Mouse (Mus musculus) 3134 (cell line): ENCODE measurements around the gene Scamp4.

Experiments used
- DNase-seq: peaks from one replicate; pipeline ENCODE4 v3.0.0-alpha.2; 2011; ENCODE audit warnings: low spot score; ENCODE audit not compliant: insufficient read length; ENCODE audit errors: extremely low read depth

The Scamp4 gene

DNA sequence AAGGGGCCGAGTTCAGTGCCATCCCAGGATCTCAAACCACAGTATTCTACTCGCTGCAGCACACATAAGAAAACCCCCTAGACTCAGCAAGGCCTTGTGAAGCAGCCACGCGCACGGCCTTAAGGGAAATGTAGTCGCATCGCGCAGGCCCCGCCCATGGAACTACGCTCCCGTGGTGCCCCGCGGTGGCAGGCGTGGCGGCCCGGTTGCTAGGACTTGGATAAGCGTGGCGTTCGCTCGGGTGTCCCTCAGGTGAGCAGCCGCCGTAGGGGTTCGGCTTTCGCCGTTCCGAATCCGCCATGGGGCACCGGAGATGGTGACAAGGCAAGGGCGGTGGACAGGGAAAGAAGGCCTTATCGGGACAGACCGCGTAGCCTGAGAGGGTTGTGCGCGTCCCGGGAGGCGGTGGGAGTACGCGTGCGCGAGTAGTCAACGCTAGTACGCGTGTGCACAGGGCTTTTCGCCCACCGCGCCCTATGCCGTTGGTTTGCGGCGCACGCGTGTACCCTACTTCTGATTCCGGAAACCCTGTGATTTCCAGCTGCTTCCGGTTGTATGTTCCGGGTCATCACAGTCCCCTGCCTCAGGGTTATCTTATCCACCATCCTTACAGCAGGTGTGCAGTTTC, at the start of gene Scamp4, which contains the start of gene Adat3:
Gene Scamp4 (plus strand): TSS at position 175 of the 628 bp plus-strand sequence.
Gene Adat3 (plus strand): TSS at position 183 of the 628 bp plus-strand sequence.
- peak; percentile 98 for DNase-seq

DNA sequence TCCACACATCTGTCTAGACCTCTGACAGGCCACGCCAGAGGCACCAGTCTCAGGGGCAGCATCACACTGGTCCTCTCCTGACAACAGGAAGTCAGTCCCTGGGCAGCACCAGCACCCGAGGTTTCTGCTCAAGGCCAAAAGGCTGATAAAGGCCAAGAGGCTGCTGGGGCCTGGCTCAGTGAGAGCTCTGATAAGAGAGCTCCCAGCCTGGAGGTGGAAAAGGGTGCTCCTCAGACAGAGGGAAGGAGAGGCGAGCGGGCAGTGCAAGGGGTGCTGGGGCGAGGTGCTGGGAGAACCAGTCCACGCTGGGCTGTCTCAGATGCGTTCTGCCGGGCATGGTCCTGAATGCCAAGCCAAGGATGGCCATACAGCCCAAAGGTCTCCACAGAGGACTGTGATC, 49.1 kb upstream of the Scamp4 start:
- DNase-seq = no peak

DNA sequence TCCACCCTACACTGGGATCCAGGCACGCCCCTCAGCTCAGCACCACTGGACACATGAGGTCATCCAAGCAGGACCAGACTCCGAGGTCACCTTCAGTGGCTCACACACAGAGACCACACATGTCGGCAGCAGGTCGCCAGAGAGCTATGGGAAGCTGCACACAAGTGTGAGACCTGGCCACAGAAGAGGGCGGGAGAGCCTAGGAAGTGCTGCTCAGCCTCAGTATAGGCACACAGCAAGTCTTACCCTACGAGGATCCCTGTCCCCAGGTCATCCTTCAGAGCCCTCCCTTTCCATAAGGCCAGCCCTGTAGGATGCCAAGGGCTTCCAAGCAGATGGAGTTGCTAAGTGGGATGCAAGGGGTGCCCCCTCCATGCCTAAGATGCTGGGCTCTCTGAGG, 48.7 kb upstream of the Scamp4 start:
- DNase-seq = no peak

DNA sequence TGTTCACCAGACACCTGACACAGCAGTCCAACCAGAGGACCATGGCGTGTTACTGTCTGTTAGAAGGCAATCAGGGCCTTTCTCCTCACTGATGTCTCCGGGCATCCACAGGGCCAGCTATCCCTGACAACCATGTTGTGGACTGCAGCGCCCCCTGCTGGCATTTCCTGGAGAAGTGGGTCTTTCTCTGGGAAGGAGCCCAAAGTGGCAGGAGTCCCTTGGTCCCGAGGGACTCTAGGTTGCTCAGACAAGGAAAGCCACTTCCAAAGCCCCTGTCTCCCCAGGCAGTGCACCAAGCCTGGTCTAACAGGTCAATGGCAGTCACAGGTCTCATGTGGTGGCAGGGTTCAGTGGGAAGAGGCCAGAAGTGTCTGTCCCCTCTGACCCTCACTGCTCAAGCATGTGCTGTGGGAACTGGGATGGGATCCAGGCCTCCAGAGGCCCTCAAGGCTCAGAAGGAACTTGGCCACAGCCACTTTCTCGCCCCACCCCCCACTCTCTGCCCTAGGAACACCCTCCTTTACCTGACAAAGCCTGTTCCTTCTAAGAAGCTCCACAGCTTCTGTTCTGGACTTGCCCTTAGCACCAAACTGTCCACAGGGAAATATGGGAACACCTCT, 45.2 kb upstream of the Scamp4 start:
- DNase-seq = peak; percentile 73

DNA sequence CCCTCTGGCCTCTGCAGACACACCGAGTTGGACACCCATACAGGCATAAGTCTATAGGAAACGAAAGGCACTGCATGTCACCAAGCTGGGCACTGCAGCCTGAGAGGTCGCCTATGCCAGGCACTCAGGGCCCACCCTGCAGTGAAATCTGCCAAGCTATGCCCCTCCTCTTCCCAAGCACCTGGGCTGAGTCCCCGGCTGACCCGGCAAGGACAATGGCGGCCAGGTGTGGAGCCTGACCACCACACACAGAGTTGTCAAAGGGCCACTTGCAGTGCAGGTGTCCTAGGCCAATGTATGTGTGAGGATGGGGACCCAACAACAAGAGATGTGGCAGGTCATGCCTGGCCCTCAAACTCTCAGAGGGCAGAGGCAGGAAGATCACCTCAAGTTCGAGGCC, 43.2 kb upstream of the Scamp4 start:
- DNase-seq = no peak

DNA sequence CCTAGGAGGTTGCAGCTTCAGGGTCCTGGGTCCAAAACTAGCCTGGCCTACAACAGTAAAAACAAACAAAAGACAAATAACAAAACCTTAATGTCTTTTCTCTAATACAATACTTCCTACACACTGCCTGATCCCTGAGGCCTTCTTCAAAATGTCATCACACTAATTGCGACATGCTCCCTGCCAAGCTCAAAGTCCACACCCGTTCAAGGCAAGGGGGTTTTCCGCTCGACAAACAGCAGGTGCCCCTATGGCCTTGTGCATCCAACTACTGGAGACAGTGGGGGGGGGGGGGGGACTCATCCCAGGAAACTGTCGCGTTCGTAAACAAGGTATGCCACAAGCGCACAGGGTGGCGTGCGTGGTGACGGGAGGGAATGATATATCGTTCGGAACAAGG, 42.1 kb upstream of the Scamp4 start:
- no peak for DNase-seq

DNA sequence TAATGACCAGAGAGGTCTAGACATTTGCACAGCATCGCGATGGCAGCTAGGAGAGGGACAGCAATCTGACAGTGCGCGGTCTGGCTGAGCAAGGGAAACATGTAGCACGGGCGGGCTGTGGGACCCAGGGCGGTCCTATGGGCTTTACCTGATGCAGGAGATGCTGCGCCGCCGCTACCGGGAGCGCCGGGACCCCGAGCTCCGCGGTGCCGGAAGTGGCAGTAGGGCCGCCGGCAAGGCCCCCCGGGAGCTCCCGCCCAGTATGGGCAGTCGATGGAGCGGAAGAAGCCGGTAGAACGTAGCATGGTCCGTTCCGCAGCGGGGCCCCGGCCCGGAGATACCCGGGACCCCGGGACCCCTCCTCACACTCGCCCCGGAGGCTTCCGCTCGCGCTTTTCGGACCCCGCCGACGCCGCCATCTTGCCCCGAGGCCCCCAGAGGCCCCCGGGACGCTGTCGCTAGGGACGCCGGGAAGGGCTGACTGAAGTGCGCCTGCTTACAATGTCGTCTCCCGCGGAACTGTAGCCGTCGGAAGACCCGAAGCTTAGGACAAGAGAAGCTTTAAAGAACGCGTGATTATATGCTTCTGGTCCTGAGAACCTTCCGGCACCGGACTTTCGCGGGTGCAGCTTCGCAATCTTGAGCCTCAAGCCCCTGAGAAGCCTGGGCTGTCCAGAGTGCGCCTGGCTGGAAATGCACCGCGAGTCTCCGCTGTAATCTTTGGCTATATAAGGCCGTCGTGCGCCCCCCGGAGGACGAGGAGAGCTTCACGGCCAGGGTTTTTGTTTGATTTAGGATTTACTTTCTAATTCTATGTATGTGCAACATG, 41.3 kb upstream of the Scamp4 start, which contains the start of gene Rexo1:
Gene Rexo1 (minus strand): TSS at position 445 of the 829 bp plus-strand sequence.
- peak; percentile 91 for DNase-seq

DNA sequence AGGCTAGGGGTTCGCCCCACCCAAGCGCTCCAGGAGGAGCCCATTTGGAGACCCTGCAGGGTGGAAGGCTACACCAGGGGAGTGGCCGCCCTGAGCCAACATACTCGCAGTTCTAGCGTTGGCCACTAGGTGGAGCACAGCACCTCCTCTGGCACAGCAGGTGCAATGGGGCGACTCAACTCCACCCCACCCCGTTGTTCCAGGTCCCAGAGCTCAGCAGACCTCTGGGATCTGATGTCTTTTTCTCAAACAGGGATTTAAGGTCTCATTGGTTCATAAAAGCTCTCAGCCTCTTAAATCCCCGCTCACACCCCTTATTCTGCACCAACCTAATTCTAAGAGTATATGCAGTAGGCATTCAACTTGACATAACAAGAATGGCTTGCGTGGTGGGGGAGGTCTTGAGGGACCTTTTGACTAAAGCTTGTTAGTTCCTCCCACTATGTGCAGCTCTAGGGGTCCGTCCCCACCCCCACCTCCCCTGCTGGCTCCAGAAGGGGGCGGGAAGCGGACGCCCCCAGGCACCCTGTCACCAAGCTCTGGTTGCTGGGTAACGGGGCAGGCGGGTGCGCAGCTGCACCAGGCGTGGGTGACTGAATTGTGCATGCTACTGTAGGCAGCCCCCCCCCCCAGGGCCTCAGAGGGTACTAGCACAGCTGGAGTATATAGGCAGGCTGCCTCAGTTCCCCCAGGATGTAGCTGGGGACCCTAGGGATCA, 36.1 kb upstream of the Scamp4 start:
- peak; percentile 43 for DNase-seq

DNA sequence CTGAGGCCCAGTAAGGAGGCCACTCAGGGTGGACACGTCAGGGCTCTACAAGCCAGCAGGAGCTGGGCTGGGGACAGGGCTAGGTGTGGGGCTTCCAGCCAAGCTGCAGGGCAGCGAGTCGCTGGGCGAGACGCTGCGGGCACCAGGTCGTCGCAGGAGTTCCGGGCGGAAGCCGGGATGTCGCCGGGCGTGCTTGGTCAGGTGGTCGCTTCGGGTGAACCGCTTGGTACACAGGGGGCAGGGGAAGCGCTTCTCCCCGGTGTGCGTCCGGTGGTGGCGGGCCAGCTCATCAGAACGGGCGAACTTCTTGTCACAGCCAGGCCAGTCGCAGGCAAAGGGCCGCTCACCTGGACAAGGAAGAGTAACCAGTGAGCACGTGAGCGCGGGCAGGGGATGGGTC, 33.8 kb upstream of the Scamp4 start:
- no peak for DNase-seq

DNA sequence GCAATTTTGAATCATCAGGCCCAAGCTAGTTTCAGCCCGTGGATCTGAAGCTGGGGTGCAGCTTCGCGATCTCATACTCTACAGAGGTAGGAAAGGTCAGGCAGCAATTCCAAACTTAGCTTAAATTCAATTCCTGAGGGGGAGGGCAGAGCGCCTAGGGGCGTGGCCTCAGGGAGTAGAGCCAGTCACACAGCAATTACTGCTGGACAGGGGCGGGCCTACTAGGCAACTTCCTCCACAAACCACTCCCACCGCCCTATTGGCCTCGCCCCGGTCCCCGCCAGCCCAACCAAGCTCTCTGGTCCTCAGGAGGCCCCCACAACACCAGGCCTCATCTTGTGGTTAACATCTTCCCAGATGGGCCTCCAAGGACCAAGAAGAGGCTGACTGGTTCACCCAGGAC, 33.0 kb upstream of the Scamp4 start:
- no peak for DNase-seq

DNA sequence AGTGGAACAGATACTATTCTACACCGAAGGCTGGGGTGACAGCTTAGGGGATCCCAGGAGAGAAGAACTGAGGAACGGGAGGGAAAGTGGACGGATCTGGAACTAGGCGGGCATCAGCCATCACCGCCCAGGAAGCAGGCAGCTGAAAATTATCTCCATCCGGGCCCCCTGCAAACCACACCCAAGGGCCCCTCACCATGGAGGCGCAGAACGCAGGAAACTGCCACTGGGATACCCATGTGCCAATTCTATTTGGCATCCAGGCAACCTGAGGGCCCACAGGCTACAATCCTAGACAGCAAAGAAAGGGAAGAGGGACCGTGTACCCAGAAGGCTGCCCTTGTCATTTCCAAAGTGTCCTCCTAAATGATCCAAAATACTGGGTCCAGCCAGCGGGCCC, 32.3 kb upstream of the Scamp4 start:
- DNase-seq = no peak

DNA sequence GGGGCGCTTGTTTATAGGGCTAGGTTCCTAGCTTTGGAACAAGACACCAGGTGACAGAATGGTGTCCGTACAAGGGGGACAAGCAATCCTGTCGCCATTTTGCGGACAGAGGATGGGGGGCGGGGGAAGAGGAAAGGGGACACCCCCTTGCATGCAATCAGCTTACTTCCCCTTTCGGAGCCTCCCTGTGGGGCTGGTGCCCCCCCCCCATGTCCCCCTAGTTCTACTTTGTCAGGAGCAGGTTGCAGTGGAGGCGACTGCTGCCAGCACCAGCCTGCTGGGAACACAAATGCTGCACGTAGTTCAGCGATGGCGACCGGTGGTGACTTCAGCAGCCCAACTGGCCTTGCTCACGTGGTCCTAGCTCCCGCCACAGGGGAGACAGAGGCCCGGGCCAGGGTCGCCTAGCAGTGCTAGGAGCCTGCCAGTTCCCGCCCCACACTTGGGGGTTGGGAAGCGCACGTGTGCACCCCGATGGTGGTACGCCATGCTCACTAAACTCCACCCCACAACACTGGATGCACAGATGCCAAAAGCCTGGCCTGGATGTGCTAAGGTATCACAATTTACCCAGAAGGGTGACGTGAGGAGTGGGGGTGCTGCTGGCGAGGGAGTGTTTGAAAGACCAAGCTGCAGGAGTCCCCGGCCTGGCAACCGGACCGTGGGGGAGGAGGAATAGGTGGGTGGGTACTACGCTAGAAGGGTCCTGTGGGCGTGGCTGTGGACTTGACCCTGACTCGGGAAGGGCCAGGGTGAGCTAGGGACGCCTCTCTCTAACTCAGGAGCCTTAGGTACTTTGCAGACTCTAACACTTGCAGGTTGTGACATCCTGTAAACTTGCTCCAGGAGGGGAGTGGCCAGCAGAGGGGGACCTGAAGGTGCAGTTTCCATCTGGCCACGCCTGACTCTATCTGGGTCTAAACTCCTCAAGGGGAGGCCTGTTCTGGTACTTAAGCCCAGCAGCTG, 31.5 kb upstream of the Scamp4 start:
- DNase-seq = no peak

DNA sequence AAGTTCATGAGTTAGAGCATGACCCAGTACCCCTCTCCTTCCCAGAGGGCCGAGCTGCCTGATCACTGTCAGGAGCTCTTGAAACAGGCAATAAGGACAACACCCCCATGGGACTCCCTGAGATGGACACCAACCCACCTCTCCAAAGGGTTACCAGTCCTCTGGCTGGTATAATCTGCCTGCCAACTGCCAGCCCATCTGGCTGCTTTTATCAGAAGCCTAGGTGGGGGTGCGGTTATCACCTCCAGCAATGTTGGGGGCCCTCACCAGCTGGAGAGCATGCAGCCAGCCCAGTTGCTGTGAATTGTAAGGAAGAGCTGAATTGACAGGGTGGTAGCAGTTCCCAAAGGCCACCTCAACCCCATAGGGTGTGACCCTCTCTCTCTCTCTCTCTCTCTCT, 30.2 kb upstream of the Scamp4 start:
- DNase-seq = no peak

DNA sequence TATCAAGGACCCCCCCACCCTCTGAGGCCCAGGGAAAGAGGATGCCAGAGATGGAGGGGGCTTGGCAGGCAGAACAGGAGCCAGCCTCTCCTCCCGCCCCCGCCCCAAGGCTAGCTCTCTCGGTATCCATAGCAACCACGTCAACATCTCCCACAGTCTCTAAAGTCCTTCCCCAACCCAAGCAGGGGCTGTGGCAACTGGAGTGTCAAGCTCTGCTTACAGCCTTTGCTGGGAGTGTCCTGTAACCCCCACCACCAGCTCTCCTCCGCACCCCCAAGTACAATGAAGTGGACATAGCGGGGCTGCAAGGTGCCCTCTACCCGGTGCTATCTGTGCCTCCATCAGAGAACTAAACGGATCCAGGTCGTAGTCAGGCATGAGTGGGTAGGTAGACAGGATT, 28.7 kb upstream of the Scamp4 start:
- DNase-seq = no peak

DNA sequence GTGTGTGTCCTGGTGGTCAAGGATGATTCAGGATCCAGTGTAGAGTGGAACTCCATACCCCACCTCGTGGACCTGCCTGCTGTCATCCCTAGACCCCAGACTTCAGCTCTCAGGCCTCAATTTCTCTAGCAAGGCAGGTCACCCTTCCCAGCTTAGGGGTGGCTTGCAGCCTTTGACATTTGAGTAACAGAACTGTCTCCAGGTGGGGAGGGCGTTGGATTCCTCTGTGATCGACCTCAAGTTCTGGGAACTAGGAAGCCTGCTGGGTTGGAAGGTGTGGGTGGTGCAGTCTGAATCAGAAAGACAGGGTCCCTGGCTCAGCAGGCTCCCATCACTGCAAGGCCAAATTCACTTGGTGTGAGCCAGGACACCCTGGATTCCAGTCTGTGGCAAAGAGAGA, 27.8 kb upstream of the Scamp4 start:
- no peak for DNase-seq

DNA sequence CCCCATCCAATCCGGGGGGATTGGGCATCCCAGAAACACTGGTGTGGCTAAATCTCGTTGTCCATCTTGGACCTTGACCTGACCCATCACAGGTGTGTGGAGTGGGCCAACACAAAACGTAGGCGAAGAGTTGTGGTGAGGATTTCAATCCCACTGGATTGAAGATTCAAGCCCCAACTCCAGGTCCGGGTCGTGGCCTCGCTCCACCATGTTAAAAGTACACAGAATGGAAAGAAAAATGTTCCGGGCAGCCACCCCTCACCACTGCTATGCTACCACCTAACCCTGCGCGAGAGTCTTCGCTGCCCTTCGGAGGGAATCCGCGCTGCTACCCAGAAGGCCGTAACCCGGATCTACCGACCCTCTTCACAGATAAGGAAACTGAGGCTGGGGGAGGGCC, 26.7 kb upstream of the Scamp4 start:
- no peak for DNase-seq

DNA sequence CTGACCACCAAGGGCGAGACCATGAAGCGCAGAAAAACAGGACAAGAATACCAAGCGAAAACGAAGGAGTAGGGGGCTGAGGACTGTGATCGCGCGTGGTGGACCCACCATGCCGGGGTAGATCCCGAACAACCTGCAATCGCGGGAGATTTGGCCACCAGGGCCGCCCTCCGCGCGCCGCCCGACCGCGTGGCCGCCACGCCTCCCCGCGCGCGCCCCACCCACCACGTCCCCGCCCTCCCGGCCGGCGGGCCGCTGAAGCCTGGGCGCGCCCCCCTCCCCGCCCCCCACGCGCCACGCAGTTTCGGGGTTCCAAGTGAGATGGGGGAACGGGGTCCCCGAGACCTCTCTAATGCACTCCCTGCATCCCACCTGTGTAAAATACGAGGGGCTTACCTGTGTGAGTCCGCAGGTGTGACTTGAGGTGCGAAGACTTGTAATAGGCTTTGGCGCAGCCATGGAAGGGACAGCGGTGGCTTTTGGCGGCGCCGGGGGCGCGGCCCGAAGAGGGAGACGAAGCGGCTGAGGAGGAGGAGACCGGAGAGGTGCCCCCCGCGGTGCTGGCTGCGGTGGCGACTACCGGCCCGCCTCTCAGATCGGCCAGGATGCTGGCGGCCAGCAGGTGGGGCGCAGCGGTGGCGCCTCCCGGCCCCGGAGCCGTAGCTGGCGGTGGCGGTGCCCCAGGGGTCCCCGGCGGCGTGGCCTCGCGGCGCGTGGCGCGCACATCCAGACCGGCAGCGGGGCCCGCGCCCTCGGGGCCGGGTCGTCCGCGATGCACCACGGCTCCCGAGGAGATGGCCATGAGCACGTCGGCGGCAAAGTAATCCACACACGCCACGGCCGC, 26.1 kb upstream of the Scamp4 start:
- DNase-seq = peak; percentile 76

DNA sequence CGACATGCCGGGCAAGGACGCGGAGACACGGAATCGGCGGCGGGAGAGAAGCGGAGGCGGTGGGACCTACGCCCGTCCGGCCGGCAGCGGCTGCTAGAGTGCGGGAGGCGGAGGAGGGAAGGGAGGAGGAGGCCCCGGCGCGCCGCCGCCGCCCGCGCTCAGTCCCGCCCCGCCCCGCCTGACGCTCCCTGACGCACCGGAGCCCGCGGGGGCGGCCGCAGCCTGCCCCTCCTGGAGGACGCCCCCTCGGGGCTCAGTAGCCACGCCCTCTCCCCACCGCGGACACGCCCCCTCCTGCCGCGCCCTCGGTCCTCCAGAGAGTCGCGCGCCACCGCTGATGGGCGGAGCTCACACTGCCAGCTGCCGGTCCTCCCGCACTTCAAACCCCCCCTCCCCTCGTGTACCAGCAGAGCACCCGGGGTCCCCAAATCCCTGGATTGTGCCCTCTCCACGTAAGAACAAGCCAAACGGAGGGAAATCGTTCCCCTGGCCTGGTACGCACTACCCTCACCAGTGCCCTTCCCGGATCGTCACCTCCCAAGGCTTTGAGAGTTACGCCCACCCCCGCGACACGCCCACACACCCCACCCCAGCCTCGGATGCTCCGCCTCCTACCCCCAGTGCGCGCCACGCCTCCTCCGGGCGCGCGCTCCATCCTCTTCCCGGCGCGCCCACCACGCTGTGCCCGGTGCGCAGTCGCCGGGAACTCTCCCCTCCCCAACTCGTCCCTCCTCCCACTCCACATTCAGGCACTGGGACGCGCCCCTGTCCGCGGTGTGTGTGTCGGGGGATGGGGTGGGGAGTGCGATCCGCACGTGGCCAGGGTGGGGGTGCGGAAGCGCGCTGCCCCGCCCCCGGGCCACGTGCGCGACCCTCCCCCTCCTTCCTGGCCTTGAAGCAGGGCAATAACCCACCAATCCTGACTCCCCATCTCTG, 25.2 kb upstream of the Scamp4 start, which contains the start of gene Klf16:
Gene Klf16 (minus strand): TSS at position 127 of the 936 bp plus-strand sequence.
- DNase-seq = peak; percentile 97
